Mouse (Mus musculus): ENCODE results near the gene Tmem119.

Tmem119 gene

GRCm38 (mm10) chr5:113800280-113800679 lies at the start of gene Tmem119:
Gene Tmem119 (minus strand): TSS chr5:113800516.
- DNase-seq, result no peak

GRCm38 (mm10) chr5:113847636-113848035 lies 47.3 kb upstream of the Tmem119 start:
- no peak for DNase-seq

GRCm38 (mm10) chr5:113846656-113847055 lies 46.3 kb upstream of the Tmem119 start:
- DNase-seq, result no peak

GRCm38 (mm10) chr5:113845627-113846026 lies 45.3 kb upstream of the Tmem119 start:
- no peak for DNase-seq

GRCm38 (mm10) chr5:113844721-113845120 lies 44.4 kb upstream of the Tmem119 start:
- peak; percentile 73 to 78 for DNase-seq

- no peak for DNase-seq
Measured at GRCm38 (mm10) chr5:113844106-113844505, 43.8 kb upstream of the Tmem119 start.

- DNase-seq, result no peak
Measured at GRCm38 (mm10) chr5:113842906-113843305, 42.6 kb upstream of the Tmem119 start.

GRCm38 (mm10) chr5:113842244-113842643 lies 41.9 kb upstream of the Tmem119 start:
- DNase-seq, result no peak

- peak in 1 of 2 experiments; percentile 33 for DNase-seq
Measured at GRCm38 (mm10) chr5:113841243-113842225, 41.2 kb upstream of the Tmem119 start.

- DNase-seq, result no peak
Measured at GRCm38 (mm10) chr5:113840443-113840842, 40.1 kb upstream of the Tmem119 start.

- no peak for DNase-seq
Measured at GRCm38 (mm10) chr5:113836961-113837360, 36.6 kb upstream of the Tmem119 start.

GRCm38 (mm10) chr5:113833316-113833947 lies 33.1 kb upstream of the Tmem119 start:
- peak in 1 of 2 experiments; percentile 62 for DNase-seq

GRCm38 (mm10) chr5:113832490-113832901 lies 32.2 kb upstream of the Tmem119 start, which contains the start of gene Selplg:
Gene Selplg (minus strand): TSS chr5:113832644.
- peak; percentile 82 to 92 for DNase-seq

- DNase-seq, result no peak
Measured at GRCm38 (mm10) chr5:113831741-113832140, 31.4 kb upstream of the Tmem119 start.

- no peak for DNase-seq
Measured at GRCm38 (mm10) chr5:113830796-113831195, 30.5 kb upstream of the Tmem119 start.

- peak; percentile 90 to 93 for DNase-seq
Measured at GRCm38 (mm10) chr5:113830292-113830643, 30.0 kb upstream of the Tmem119 start.

GRCm38 (mm10) chr5:113829566-113830291 lies 29.4 kb upstream of the Tmem119 start:
- DNase-seq, result no peak

- DNase-seq, result peak; percentile 40 to 69
Measured at GRCm38 (mm10) chr5:113828481-113828880, 28.2 kb upstream of the Tmem119 start.

GRCm38 (mm10) chr5:113827991-113828411 lies 27.7 kb upstream of the Tmem119 start:
- peak in 1 of 2 experiments; percentile 32 for DNase-seq

- no peak for DNase-seq
Measured at GRCm38 (mm10) chr5:113826619-113827018, 26.3 kb upstream of the Tmem119 start.

GRCm38 (mm10) chr5:113825558-113825957 lies 25.2 kb upstream of the Tmem119 start:
- DNase-seq, result peak in 1 of 2 experiments; percentile 71

- peak in 1 of 2 experiments; percentile 70 for DNase-seq
Measured at GRCm38 (mm10) chr5:113824228-113824627, 23.9 kb upstream of the Tmem119 start.

GRCm38 (mm10) chr5:113818572-113818971 lies 18.3 kb upstream of the Tmem119 start:
- no peak for DNase-seq
